Mouse (Mus musculus): ENCODE measurements around the gene Srsf6.

DNA sequence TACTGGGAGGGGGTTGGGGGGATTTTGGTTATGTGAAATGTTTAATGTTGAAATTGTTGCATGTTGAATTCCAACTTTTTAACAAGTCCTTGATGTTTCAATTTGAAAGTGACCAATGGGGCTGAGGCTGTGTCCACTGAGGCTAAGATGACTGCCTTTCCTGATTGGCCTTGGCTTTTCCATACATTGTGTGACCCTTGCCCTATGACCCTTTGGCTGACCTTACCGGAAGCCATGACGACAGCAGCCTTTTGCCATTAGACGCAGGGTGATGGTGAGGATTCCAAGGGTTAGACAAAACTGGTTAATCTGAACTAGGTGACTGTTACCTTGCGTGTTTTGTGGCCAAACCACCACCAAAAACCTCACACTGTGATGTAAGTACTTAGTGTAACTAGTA is 1.4 kb downstream of the Srsf6 start:
- no peak for TF ChIP-seq POLR2A (IDR thresholded peaks at IDR 0.05; ENCODE audit: borderline replicate concordance, insufficient read depth, low read length)
- no peak for TF ChIP-seq CTCF (IDR thresholded peaks at IDR 0.05; ENCODE audit: borderline replicate concordance, insufficient read depth, low read depth, low read length)

All from cerebellum, adult 2 months (tissue).